In the genomic region with DNA sequence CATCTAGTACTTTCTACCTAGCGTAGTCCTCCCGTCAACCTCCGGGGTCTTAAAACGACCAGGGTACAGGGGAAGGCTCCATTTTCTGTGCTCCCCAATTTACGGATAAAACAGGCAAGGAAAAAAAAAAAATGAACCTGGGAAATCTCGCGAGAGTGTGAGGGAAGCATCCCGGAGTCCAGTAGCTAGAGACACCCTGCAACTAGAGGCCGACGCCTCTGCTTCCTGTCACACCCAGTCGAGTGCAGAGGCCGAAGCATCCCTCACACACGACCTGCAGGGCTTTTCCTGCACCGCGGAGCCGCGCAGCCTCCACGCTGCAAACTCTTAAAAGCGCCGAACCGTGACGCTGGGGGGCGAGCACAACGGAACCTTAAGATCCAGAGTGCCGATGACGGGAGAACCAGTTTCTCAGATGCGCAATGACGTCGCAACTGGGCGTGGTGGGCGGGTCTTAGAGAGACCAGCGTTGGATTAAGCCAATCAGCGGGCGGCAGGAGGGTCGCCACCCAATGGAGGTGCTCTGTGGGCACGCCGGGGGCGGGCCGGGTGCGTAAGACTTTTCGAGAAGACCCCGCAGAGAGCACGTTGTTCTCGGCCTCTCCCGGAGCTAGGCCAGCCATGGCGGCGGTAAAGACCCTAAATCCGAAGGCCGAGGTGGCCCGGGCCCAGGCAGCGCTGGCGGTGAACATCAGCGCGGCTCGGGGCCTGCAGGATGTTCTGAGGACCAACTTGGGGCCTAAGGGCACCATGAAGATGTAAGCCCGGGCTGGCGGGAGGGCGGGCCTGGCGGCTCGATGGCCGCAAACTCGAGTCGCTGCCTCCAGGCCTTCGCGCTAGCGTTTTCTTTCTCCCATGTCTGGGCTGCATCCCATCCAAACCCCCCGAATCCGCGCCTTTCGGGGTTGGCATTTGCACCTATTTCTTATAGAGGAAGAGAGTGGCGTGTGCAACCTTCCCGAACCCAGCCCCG, we compare ENCODE assay signal across 8 mouse cellular contexts. TPM values are rescaled to one million over a fixed set of nuclear protein-coding genes. Genes with fewer than 3 reads are reported as not detected.
DNase-seq lines count a peak whose midpoint lies in the region; ATAC-seq and TF ChIP-seq lines count a peak whose summit lies in the region.

Gene Psph (minus strand): TSS at position 632 of the 973 bp plus-strand sequence.

- WGBS in embryonic facial prominence, embryonic 14.5 days, result under 1% methylated on average over 52 of the region's 73 CpGs
- WGBS in heart, adult 2 months, result under 1% methylated on average over 73 of the region's 73 CpGs
- under 1% methylated on average over 73 of the region's 73 CpGs for WGBS in limb, embryonic 13.5 days
- under 1% methylated on average over 73 of the region's 73 CpGs for WGBS in midbrain, embryonic 16.5 days

- no peaks in the 10 kb centered on the region for H3K27me3 ChIP-seq in embryonic facial prominence, embryonic 14.5 days (replicated peaks; ENCODE audit: control insufficient read depth, insufficient read depth, low read length)
- H3K27me3 ChIP-seq in heart, adult 2 months (ENCODE audit: control insufficient read depth, insufficient read depth, low read length), result no peaks in the 10 kb centered on the region
- H3K27me3 ChIP-seq in limb, embryonic 13.5 days, result no peaks in the 10 kb centered on the region
- no peaks in the 10 kb centered on the region for H3K27me3 ChIP-seq in midbrain, embryonic 16.5 days (ENCODE audit: control insufficient read depth, insufficient read depth, low read depth, low read length)

- peak; percentile 100 for DNase-seq in 3T3-L1 (ENCODE audit: low read depth, low spot score)
- DNase-seq in adrenal gland, postnatal 4 days (ENCODE audit: low spot score in 2 of 2), result peak; percentile 87 to 92
- peak; percentile 100 for DNase-seq in embryonic facial prominence, embryonic 14.5 days (ENCODE audit: low spot score)
- DNase-seq in heart, adult 2 months, result peak; percentile 94 to 96
- DNase-seq in kidney, adult 8-10 months, result peak; percentile 97
- peak; percentile 96 for DNase-seq in spleen, postnatal 10 days (ENCODE audit: low spot score in 2 of 2)

- H3K27ac ChIP-seq in embryonic facial prominence, embryonic 14.5 days (replicated peaks; ENCODE audit: low read depth, low read length), result peak within 1 kb of the TSS; percentile 94
- peak within 1 kb of the TSS; percentile 99 for H3K27ac ChIP-seq in heart, adult 2 months
- H3K27ac ChIP-seq in limb, embryonic 13.5 days, result peak within 1 kb of the TSS; percentile 99
- peak within 1 kb of the TSS; percentile 96 for H3K27ac ChIP-seq in midbrain, embryonic 16.5 days (ENCODE audit: low read length)

- peak; percentile 99 for ATAC-seq in embryonic facial prominence, embryonic 14.5 days (ENCODE audit: low read depth)
- ATAC-seq in limb, embryonic 13.5 days (ENCODE audit: low FRiP score, low read depth), result peak; percentile 99
- ATAC-seq in midbrain, embryonic 16.5 days, result peak; percentile 99

- intact Hi-C loops in heart, adult 2 months (cut with DNase I), result no loop called here

- no peaks in the 10 kb centered on the region for H3K9me3 ChIP-seq in embryonic facial prominence, embryonic 14.5 days (ENCODE audit: control insufficient read depth, low read length)
- no peaks in the 10 kb centered on the region for H3K9me3 ChIP-seq in limb, embryonic 13.5 days
- H3K9me3 ChIP-seq in midbrain, embryonic 16.5 days (replicated peaks; ENCODE audit: control insufficient read depth, low read length, poor library complexity, severe bottlenecking), result no peaks in the 10 kb centered on the region

- peak within 1 kb of the TSS; percentile 93 for H3K4me3 ChIP-seq in embryonic facial prominence, embryonic 14.5 days (ENCODE audit: low read depth, low read length)
- peak within 1 kb of the TSS; percentile 98 for H3K4me3 ChIP-seq in heart, adult 2 months
- peak within 1 kb of the TSS; percentile 93 for H3K4me3 ChIP-seq in limb, embryonic 13.5 days
- H3K4me3 ChIP-seq in midbrain, embryonic 16.5 days (ENCODE audit: low read depth, low read length), result peak within 1 kb of the TSS; percentile 62

- H3K79me2 ChIP-seq in heart, adult 2 months (replicated peaks; ENCODE audit: control insufficient read depth, insufficient read depth, low read length), result no peaks in the 10 kb centered on the region; the same call in none of the 2 replicates

- TF ChIP-seq EP300 in heart, adult 2 months (IDR thresholded peaks at IDR 0.05; ENCODE audit: insufficient read depth, low read depth, low read length), result peak; percentile 31; the same call in 1 of the 2 replicates

- peak; percentile 71 for TF ChIP-seq POLR2A in heart, adult 2 months (IDR thresholded peaks at IDR 0.05; ENCODE audit: insufficient read depth, low read depth, low read length)

- TF ChIP-seq CTCF in heart, adult 2 months (IDR thresholded peaks at IDR 0.05), result peak; percentile 26

- H3K4me1 ChIP-seq in embryonic facial prominence, embryonic 14.5 days (ENCODE audit: control insufficient read depth, insufficient read depth, low read length), result peaks cover 16% of the 10 kb centered on the region
- 0 out of 2 replicates have a peak, but pooled peaks cover 1% of the 10 kb centered on the region for H3K4me1 ChIP-seq in heart, adult 2 months (ENCODE audit: control insufficient read depth, insufficient read depth, low read length)
- peaks cover 22% of the 10 kb centered on the region for H3K4me1 ChIP-seq in limb, embryonic 13.5 days
- H3K4me1 ChIP-seq in midbrain, embryonic 16.5 days (ENCODE audit: control insufficient read depth, insufficient read depth, low read length), result peaks cover 20% of the 10 kb centered on the region

- H3K9ac ChIP-seq in embryonic facial prominence, embryonic 14.5 days (ENCODE audit: low read depth, low read length), result peak within 1 kb of the TSS; percentile 98
- peak within 1 kb of the TSS; percentile 97 for H3K9ac ChIP-seq in heart, adult 2 months (ENCODE audit: low read depth, low read length)
- peak within 1 kb of the TSS; percentile 98 for H3K9ac ChIP-seq in limb, embryonic 13.5 days
- H3K9ac ChIP-seq in midbrain, embryonic 16.5 days (ENCODE audit: low read depth, low read length), result peak within 1 kb of the TSS; percentile 83

- peak within 1 kb of the TSS; percentile 74 for H3K4me2 ChIP-seq in embryonic facial prominence, embryonic 14.5 days (ENCODE audit: low read depth, low read length)
- peak within 1 kb of the TSS; percentile 84 for H3K4me2 ChIP-seq in limb, embryonic 13.5 days (replicated peaks)
- H3K4me2 ChIP-seq in midbrain, embryonic 16.5 days (ENCODE audit: low read length), result peak within 1 kb of the TSS; percentile 79

- H3K36me3 ChIP-seq in embryonic facial prominence, embryonic 14.5 days (ENCODE audit: control insufficient read depth, insufficient read depth, low read length), result peaks cover 37% of the 10 kb centered on the region
- peaks cover 26% of the 10 kb centered on the region for H3K36me3 ChIP-seq in heart, adult 2 months (ENCODE audit: control insufficient read depth, insufficient read depth, low read length)
- peaks cover 35% of the 10 kb centered on the region for H3K36me3 ChIP-seq in limb, embryonic 13.5 days
- H3K36me3 ChIP-seq in midbrain, embryonic 16.5 days (ENCODE audit: control insufficient read depth, insufficient read depth, low read length), result peaks cover 17% of the 10 kb centered on the region

RNA-seq across cellular contexts. Expression of gene Psph, which starts in this region (rescaled TPM):
- 10 to 100 TPM; 24.4 to 25.9 TPM for total RNA-seq in adrenal gland, postnatal 4 days (2021)
- 33.1 and 33.5 TPM in 2 replicates for polyA plus RNA-seq in embryonic facial prominence, embryonic 14.5 days (2014; fragmentation: Nextera tagmentation; extraction: Ambion mirVana)
- 1 to 10 TPM; 6.0 to 8.7 TPM for total RNA-seq in heart, adult 2 months (2021)
- polyA plus RNA-seq in heart, adult 2 months (2012; rRNA removed), result 7.7 and 11.4 TPM in 2 replicates
- 26.1 and 28.5 TPM in 2 replicates for polyA plus RNA-seq in limb, embryonic 13.5 days (2015; fragmentation: Nextera tagmentation; extraction: Ambion mirVana)
- polyA plus RNA-seq in midbrain, embryonic 16.5 days (2015; fragmentation: Nextera tagmentation; extraction: Ambion mirVana), result 31.1 TPM in 2 replicates

Comparison
In these comparisons a context has a peak if more than half of its experiments do, and no peak if none do; other contexts are left out.
1. Peak in every context shown above with its lines: DNase-seq, ATAC-seq, H3K4me3 ChIP-seq and H3K27ac ChIP-seq.